Mouse (Mus musculus) kidney, adult 2 months (tissue): ENCODE results near the gene Hamp2. TPM values are rescaled to one million over a fixed set of nuclear protein-coding genes. Genes with fewer than 3 reads are reported as not detected.

Experiments
- DNase-seq: peaks from one replicate; pipeline ENCODE4 v3.0.0; 2021
- H3K27ac ChIP-seq: fragments of 200-500 bp; 2 replicates; pipeline ENCODE4 v1.5.1; 2012; ENCODE audit warnings: low read depth, low read length, control low read depth, inconsistent platforms; ENCODE audit not compliant: insufficient read depth
- H3K27me3 ChIP-seq: fragments of 200-500 bp; replicated peaks from 2 replicates; pipeline ENCODE4 v1.6.1; 2012; ENCODE audit warnings: mild to moderate bottlenecking, moderate library complexity, low read length, inconsistent platforms; ENCODE audit not compliant: control insufficient read depth, insufficient read depth
- H3K36me3 ChIP-seq: fragments of 200-500 bp; 2 replicates; pipeline ENCODE4 v1.6.1; 2012; ENCODE audit warnings: mild to moderate bottlenecking, moderate library complexity, low read length, inconsistent platforms; ENCODE audit not compliant: control insufficient read depth, insufficient read depth
- H3K4me1 ChIP-seq: fragments of 200-500 bp; 2 replicates; pipeline ENCODE4 v1.6.1; 2011; ENCODE audit warnings: low read length; ENCODE audit not compliant: control insufficient read depth, insufficient read depth
- H3K4me3 ChIP-seq: fragments of 200-500 bp; 2 replicates; pipeline ENCODE4 v1.5.1; 2011; ENCODE audit warnings: mild to moderate bottlenecking, low read depth, low read length, control low read depth; ENCODE audit not compliant: insufficient read depth
- CTCF ChIP-seq: fragments of 200-500 bp; conservative IDR thresholded peaks from 2 replicates; pipeline ENCODE4 v1.5.1; 2011; ENCODE audit warnings: low read depth, mild to moderate bottlenecking, control low read depth, low read length, moderate library complexity, mixed read lengths; ENCODE audit not compliant: insufficient read depth, insufficient read length
- POLR2A ChIP-seq: fragments of 200-500 bp; IDR thresholded peaks from one replicate; pipeline ENCODE4 v1.6.1; 2011; ENCODE audit warnings: low read depth, low read length, control low read depth
- WGBS: fragments of 180-500 bp; shearing (Covaris S2); methylation state at CpG from one replicate; pipeline ENCODE4 v1.1.7; 2018; 5-methylcytosine and 5-hydroxymethylcytosine counted together
- polyA plus RNA-seq: library from polyadenylated mRNA; depleted of rRNA; stranded (reverse); fragments of >200 nt; gene quantifications from 2 replicates; pipeline ENCODE4 v1.2.3, GENCODE M21; 2012

Gene Hamp2
- polyA plus RNA-seq, 1 experiment: not detected

DNA sequence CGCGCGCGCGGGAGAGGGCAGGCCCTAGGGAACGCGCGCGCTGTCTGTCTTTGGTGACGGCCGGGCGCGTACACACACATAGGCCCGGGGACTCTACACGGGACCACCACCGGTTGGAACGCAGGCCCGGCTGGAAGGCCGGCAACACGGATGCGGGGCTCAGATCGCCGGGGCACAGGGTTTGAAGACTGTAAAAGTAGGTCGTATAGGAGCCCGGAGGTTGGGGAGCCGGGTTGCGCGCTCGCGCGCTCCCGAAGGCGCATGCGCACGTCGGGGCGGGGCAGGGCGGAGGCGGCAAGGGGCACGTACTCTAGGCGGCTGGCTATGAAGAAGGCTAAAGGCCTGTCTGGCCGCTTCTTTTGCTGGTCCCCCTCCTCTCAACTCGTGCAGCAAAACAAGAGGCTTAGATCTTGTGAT, 32.9 kb upstream of the Hamp2 start:
- no peak for TF ChIP-seq CTCF
- TF ChIP-seq POLR2A: peak; percentile 64
- DNase-seq: peak; percentile 95
- WGBS: under 1% methylated on average over 43 of the region's 43 CpGs
- H3K36me3 ChIP-seq: peaks cover 2% of the 10 kb centered on the region; the same call in 1 of the 2 replicates
- H3K27ac ChIP-seq: peak overlapping the region; percentile 100
- H3K4me3 ChIP-seq: peak overlapping the region; percentile 95
- peaks cover 5% of the 10 kb centered on the region; the same call in 1 of the 2 replicates for H3K4me1 ChIP-seq
- H3K27me3 ChIP-seq: no peaks in the 10 kb centered on the region

DNA sequence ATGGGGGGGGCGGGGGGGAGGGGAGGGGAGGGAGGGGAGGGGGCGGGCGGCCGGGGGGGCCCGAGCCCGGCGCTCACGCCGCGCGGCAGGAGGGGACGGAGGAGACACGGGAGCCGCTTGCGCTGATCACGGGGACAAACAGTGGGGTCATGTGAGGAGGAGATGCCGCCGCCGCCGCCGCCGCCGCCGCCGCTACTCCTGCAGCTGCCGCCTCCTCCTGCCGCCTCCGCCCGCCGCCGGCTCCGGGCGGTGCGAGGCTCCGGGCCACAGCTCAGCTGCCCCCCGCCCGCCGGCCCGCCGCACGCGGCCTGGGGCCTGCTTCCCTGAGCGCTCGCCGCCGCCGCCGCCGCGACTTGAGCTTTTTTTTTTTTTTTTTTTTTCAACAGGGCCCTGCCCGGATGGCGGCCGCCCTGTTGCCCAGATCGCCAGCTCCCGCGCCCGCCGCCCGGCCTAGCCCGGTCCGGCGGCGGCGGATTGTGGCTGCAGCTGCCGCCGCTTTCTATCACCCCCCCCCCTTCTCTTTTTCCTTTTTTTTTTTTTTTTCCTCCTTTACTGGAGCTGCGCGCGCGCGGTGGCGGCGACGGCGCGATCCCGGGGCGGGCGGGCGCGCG, 32.4 kb upstream of the Hamp2 start, which contains the start of gene Usf2:
TSS of gene Usf2 (minus strand) at position 48 of the 611 bp plus-strand sequence.
- DNase-seq: peak; percentile 87
- H3K27me3 ChIP-seq: no peaks in the 10 kb centered on the region
- WGBS: under 1% methylated on average over 57 of the region's 82 CpGs
- H3K27ac ChIP-seq: peak within 1 kb of the TSS; percentile 100
- TF ChIP-seq POLR2A (no peak), CTCF (no peak)
- peak within 1 kb of the TSS; percentile 95 for H3K4me3 ChIP-seq
- peaks cover 4% of the 10 kb centered on the region for H3K36me3 ChIP-seq
- H3K4me1 ChIP-seq: peaks cover 5% of the 10 kb centered on the region; the same call in 1 of the 2 replicates

DNA sequence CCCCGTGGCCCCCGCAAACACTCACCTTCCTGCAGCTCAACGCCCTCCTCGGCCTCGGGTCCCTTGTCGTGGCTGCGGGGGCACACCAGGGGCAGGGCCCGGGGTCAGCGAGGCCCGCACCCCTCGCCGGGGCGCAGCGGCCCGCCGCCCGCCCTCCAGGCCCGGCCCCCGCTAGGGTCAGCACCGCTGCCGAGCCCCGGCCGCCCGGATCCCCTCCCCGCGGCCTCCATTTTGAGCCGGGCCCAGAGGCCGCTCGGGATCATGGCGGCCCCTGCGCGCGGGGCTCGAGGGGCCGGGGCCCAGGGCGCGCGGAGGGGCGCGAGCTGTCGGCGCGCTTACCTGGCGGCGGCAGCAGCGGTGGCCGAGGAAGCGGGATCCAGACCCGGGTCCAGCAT, 31.9 kb upstream of the Hamp2 start:
- Histone ChIP-seq H3K27ac (peak overlapping the region; percentile 92), H3K4me3 (peak overlapping the region; percentile 95), H3K27me3 (no peaks in the 10 kb centered on the region), H3K36me3 (peaks cover 4% of the 10 kb centered on the region), H3K4me1 (peaks cover 5% of the 10 kb centered on the region; the same call in 1 of the 2 replicates)
- TF ChIP-seq CTCF (no peak), POLR2A (no peak)
- no peak for DNase-seq
- WGBS: 1% methylated on average over 33 of the region's 49 CpGs

DNA sequence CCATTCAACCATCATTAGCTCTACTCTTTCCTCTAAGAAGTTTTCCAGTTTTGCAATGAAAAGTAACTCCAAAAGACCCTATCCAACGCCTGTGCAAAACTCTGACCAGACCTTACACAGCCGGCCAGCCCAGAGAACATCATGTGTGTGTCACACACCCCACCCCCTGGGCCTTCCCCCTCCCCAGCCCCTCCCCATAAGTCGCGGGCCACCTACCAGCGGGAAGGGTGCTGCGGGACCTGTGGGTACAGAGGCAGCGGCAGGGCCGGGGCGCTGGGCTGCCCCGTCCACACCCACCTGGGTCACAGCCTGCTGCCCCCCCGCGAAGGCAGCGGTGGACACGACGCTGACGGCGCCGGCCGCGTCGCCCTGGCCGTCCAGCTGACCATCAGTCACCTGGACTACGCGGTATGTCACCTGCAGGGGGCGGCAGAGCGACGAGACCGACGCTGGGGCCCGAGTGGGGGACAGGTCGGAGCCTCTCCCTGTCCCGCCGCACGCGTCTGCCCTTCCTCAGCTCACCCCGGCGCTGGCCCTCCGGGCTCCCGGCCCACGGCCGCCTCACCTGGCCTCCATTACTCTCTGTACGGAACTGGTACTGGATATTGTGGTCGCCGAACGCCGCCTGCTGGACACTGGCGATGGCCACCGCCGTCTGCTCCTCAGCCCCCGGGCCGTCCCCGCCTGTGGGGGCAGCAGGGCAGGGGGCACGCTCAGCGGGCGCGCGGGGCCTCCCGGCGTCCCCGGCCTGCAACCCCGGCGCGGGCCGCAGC, 31.3 kb upstream of the Hamp2 start:
- peak overlapping the region; percentile 92 for H3K27ac ChIP-seq
- peak overlapping the region; percentile 95 for H3K4me3 ChIP-seq
- peaks cover 4% of the 10 kb centered on the region for H3K36me3 ChIP-seq
- H3K27me3 ChIP-seq: no peaks in the 10 kb centered on the region
- under 1% methylated on average over 62 of the region's 64 CpGs for WGBS
- peak; percentile 42 for TF ChIP-seq POLR2A
- TF ChIP-seq CTCF: peak; percentile 67
- peaks cover 5% of the 10 kb centered on the region; the same call in 1 of the 2 replicates for H3K4me1 ChIP-seq
- peak; percentile 95 for DNase-seq

DNA sequence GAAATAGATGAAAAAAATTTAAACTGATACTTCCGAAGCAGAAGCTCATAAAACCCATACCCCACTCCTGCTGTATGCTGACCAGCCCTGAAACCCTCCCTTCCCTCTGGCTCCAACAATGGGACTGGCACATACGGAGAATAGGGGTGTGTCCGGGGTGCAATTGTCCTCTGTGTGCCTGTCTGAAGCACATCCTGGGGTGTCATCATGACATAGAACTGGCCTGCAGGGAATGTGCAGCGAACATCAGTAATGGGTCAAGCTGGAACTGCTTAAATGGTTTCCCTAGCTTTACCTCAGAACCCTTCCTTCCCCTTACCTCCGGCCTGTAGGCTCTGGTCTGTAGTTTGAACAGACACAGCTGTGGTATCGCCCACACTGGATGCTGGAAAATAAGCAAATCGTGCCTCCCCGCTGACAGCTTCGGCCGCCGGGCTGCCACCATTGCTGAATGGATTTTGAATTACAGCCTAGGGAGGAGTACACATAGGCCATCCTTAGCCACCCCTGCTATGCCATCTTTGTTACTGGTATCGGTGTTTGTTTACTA, 30.6 kb upstream of the Hamp2 start:
- no peaks in the 10 kb centered on the region for H3K27me3 ChIP-seq
- no peak overlapping the region for H3K4me3 ChIP-seq
- H3K4me1 ChIP-seq: peaks cover 5% of the 10 kb centered on the region; the same call in 1 of the 2 replicates
- 80% methylated on average over 12 of the region's 12 CpGs for WGBS
- H3K27ac ChIP-seq: no peak overlapping the region
- DNase-seq: no peak
- peaks cover 4% of the 10 kb centered on the region for H3K36me3 ChIP-seq
- TF ChIP-seq POLR2A: no peak
- no peak for TF ChIP-seq CTCF

DNA sequence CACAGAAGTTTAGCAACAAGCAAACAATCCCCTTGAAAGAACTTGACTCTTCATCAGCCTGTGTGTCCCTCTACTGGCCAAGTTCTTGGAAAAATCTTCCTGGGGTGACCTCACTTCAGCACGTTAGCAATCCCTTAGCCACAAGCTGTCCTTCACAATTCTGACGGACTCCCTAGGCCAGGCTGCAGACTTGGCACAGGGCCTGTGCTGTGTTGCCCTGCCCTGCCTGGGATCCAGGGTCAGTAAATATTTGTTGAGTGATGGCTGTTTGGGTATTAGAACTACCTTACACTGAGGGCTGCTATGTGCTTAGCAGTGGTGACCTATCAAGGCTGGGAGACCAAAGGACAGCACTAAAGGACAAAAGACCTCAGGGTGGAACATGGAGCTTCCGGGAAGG, 29.6 kb upstream of the Hamp2 start:
- H3K27ac ChIP-seq: no peak overlapping the region
- no peak for TF ChIP-seq CTCF
- no peak for TF ChIP-seq POLR2A
- no peaks in the 10 kb centered on the region for H3K27me3 ChIP-seq
- H3K36me3 ChIP-seq: peaks cover 4% of the 10 kb centered on the region
- no peak overlapping the region for H3K4me3 ChIP-seq
- peaks cover 5% of the 10 kb centered on the region; the same call in 1 of the 2 replicates for H3K4me1 ChIP-seq
- DNase-seq: no peak
- 47% methylated on average over 3 of the region's 3 CpGs for WGBS

DNA sequence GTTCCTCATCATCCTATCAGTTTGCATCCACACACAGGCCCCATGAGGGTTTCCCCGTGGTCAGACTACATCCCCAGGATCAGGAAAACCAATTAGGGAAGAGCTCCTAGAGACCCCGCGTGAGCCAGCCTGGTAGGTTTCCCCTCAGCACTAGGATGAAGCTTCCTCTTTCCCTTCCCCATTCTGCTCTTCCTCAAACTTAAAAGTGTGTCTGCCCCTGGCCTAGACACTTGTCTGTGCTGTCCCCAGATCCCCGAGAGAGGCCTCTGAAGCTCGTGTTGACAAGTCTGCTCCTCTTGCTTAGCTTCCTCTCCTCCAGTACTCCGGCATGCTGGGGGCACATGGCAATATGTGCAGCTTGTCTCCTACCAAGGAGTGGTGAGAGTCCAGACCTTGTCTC, 29.0 kb upstream of the Hamp2 start:
- peaks cover 4% of the 10 kb centered on the region for H3K36me3 ChIP-seq
- no peak for DNase-seq
- no peak overlapping the region for H3K4me3 ChIP-seq
- H3K4me1 ChIP-seq: peaks cover 5% of the 10 kb centered on the region; the same call in 1 of the 2 replicates
- no peaks in the 10 kb centered on the region for H3K27me3 ChIP-seq
- WGBS: 83% methylated on average over 6 of the region's 6 CpGs
- TF ChIP-seq CTCF (no peak), POLR2A (no peak)
- H3K27ac ChIP-seq: no peak overlapping the region
